Mouse (Mus musculus): ENCODE results near the gene Bcar1.

The Bcar1 gene

GRCm38 (mm10) chr8:111693261-111693741, 50.3 kb downstream of the Bcar1 start:
- ATAC-seq (ENCODE audit: insufficient number of reproducible peaks, low FRiP score, low TSS enrichment): no peak

- no peak for ATAC-seq (ENCODE audit: insufficient number of reproducible peaks, low FRiP score, low TSS enrichment)
Measured at GRCm38 (mm10) chr8:111690960-111691445, 52.6 kb downstream of the Bcar1 start, which contains the start of gene Ctrb1. Gene Ctrb1 (minus strand): TSS chr8:111691010.

- ATAC-seq (ENCODE audit: insufficient number of reproducible peaks, low FRiP score, low TSS enrichment): no peak
Measured at GRCm38 (mm10) chr8:111686881-111687280, 56.7 kb downstream of the Bcar1 start.

- no peak for ATAC-seq (ENCODE audit: insufficient number of reproducible peaks, low FRiP score, low TSS enrichment)
Measured at GRCm38 (mm10) chr8:111682521-111682920, 61.1 kb downstream of the Bcar1 start.

- no peak for ATAC-seq (ENCODE audit: insufficient number of reproducible peaks, low FRiP score, low TSS enrichment)
Measured at GRCm38 (mm10) chr8:111681153-111681552, 62.5 kb downstream of the Bcar1 start.

- ATAC-seq (ENCODE audit: insufficient number of reproducible peaks, low FRiP score, low TSS enrichment): no peak
Measured at GRCm38 (mm10) chr8:111680423-111681028, 63.1 kb downstream of the Bcar1 start.

- ATAC-seq (ENCODE audit: insufficient number of reproducible peaks, low FRiP score, low TSS enrichment): no peak
Measured at GRCm38 (mm10) chr8:111678848-111679247, 64.8 kb downstream of the Bcar1 start.

- peak; percentile 58; the same call in 1 of the 2 replicates for ATAC-seq (ENCODE audit: insufficient number of reproducible peaks, low FRiP score, low TSS enrichment)
Measured at GRCm38 (mm10) chr8:111678111-111678510, 65.5 kb downstream of the Bcar1 start.

GRCm38 (mm10) chr8:111676237-111676636, 67.4 kb downstream of the Bcar1 start:
- ATAC-seq (ENCODE audit: insufficient number of reproducible peaks, low FRiP score, low TSS enrichment): no peak

- ATAC-seq (ENCODE audit: insufficient number of reproducible peaks, low FRiP score, low TSS enrichment): no peak
Measured at GRCm38 (mm10) chr8:111666751-111667150, 76.9 kb downstream of the Bcar1 start.

GRCm38 (mm10) chr8:111662473-111662872, 81.1 kb downstream of the Bcar1 start:
- ATAC-seq (ENCODE audit: insufficient number of reproducible peaks, low FRiP score, low TSS enrichment): peak; percentile 64; the same call in 1 of the 2 replicates

Data from cerebellum, adult (tissue).